Mouse (Mus musculus) erythroblast, embryonic 14.5 days (primary cell): ENCODE data around the gene Rnf113a2.

Experiments used
- GATA1 ChIP-seq: IDR thresholded peaks from 2 replicates; pipeline ENCODE4 v1.6.1; 2012; ENCODE audit warnings: low read length, inconsistent platforms, mixed read lengths
- TAL1 ChIP-seq: IDR thresholded peaks from 3 replicates; pipeline ENCODE4 v1.6.1; 2012; ENCODE audit warnings: low read length, inconsistent platforms, mixed read lengths

DNA sequence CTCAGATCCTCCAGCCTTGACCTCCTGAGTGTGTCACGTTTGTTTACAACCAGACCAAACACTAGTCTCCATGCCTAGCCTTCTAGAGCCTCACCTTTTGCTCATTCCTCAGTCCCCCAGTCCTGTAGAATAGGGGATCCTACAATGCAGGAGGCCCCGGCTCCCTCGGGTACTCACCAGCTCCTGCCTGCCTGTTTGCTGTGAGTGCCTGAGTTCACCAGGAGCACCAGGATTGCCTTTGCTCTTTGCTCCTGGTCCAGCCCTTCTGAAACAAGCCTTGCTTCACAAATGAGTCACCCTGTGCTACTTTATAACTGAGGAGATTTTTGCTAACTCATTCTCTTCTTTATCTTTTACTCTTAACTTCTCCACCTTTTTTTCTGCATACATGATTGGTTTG lies 16.3 kb upstream of the Rnf113a2 start:
- TF ChIP-seq GATA1 (no peak), TAL1 (no peak)
